In genomic region chr16:90279058-90279457, GRCm38 (mm10) we compare ENCODE assay signal across 10 mouse cellular contexts. TPM values are rescaled to one million over a fixed set of nuclear protein-coding genes. Genes with fewer than 3 reads are reported as not detected.
DNase-seq lines count a peak whose midpoint lies in the region; ATAC-seq and TF ChIP-seq lines count a peak whose summit lies in the region.
"Had no signal": no experiment of that assay in that cellular context is flagged by ENCODE, and none has a peak within 500 bp of the region (broad histone marks: within the 10 kb centered on the region; RNA-seq: fewer than 3 reads in every experiment).

No protein-coding gene starts in this region.

- H3K36me3 ChIP-seq in heart, embryonic 12.5 days: no peaks in the 10 kb centered on the region
- H3K36me3 ChIP-seq in thymus, adult 2 months (ENCODE audit: control insufficient read depth, insufficient read depth, low read length): no peaks in the 10 kb centered on the region
- H3K36me3 ChIP-seq in splenic B cell, adult 2 months (ENCODE audit: control insufficient read depth, insufficient read depth, low read length, poor library complexity, severe bottlenecking): no peaks in the 10 kb centered on the region
- H3K36me3 ChIP-seq in intestine, embryonic 16.5 days (ENCODE audit: control insufficient read depth, insufficient read depth, low read length): no peaks in the 10 kb centered on the region

- H3K27ac ChIP-seq in heart, embryonic 12.5 days (ENCODE audit: poor library complexity, severe bottlenecking): 0 out of 2 replicates have a peak overlapping the region, but pooled peaks have one; percentile 57
- no peak overlapping the region for H3K27ac ChIP-seq in thymus, adult 2 months (ENCODE audit: control insufficient read depth, insufficient read depth, low read length)
- no peak overlapping the region for H3K27ac ChIP-seq in intestine, embryonic 16.5 days (ENCODE audit: low read length)

- DNase-seq in heart, adult 9 months (ENCODE audit: low spot score in 2 of 2): no peak
- peak; percentile 29 for DNase-seq in thymus, postnatal 4 days
- no peak for DNase-seq in thymus, adult 2 months
- peak; percentile 45 for DNase-seq in splenic B cell, adult 2 months (ENCODE audit: low read depth, low spot score)
- no peak for DNase-seq in ovary, postnatal 36 days (ENCODE audit: low spot score)

- H3K4me2 ChIP-seq in heart, embryonic 12.5 days: peak overlapping the region; percentile 51
- no peak overlapping the region for H3K4me2 ChIP-seq in intestine, embryonic 16.5 days (ENCODE audit: low read depth, low read length)

- no peaks in the 10 kb centered on the region for H3K9me3 ChIP-seq in heart, embryonic 12.5 days (replicated peaks)
- no peaks in the 10 kb centered on the region for H3K9me3 ChIP-seq in intestine, embryonic 16.5 days (ENCODE audit: control insufficient read depth, low read length)

- WGBS in heart, embryonic 12.5 days: 13% methylated on average over 6 of the region's 6 CpGs
- WGBS in thymus, adult 2 months: 18% methylated on average over 6 of the region's 6 CpGs
- 44% methylated on average over 6 of the region's 6 CpGs for WGBS in intestine, embryonic 16.5 days

- H3K4me3 ChIP-seq in heart, embryonic 12.5 days: no peak overlapping the region
- no peak overlapping the region for H3K4me3 ChIP-seq in thymus, adult 2 months (ENCODE audit: control insufficient read depth, insufficient read depth, low read length)
- no peak overlapping the region for H3K4me3 ChIP-seq in intestine, embryonic 16.5 days (ENCODE audit: low read length)

- no peak for TF ChIP-seq POLR2A in thymus, adult 2 months (IDR thresholded peaks at IDR 0.05; ENCODE audit: control insufficient read depth, extremely low read depth, insufficient read depth, low read length, poor library complexity)

- no peak overlapping the region for H3K9ac ChIP-seq in heart, embryonic 12.5 days
- H3K9ac ChIP-seq in intestine, embryonic 16.5 days (ENCODE audit: low read depth, low read length): no peak overlapping the region

- no peaks in the 10 kb centered on the region for H3K27me3 ChIP-seq in heart, embryonic 12.5 days (replicated peaks)
- H3K27me3 ChIP-seq in thymus, adult 2 months (ENCODE audit: control insufficient read depth, insufficient read depth, low read length): no peaks in the 10 kb centered on the region
- no peaks in the 10 kb centered on the region for H3K27me3 ChIP-seq in splenic B cell, adult 2 months (ENCODE audit: control insufficient read depth, insufficient read depth, low read length, poor library complexity, severe bottlenecking)
- H3K27me3 ChIP-seq in intestine, embryonic 16.5 days (replicated peaks; ENCODE audit: control insufficient read depth, insufficient read depth, low read length): no peaks in the 10 kb centered on the region

- peak; percentile 53; the same call in 1 of the 2 replicates for ATAC-seq in heart, embryonic 12.5 days (ENCODE audit: insufficient number of reproducible peaks, low FRiP score)
- ATAC-seq in hematopoietic stem cell, adult 5-6 weeks (replicated peaks in 1 of 2; ENCODE audit: insufficient read depth in 1 of 2, low FRiP score in 2 of 2, low TSS enrichment in 1 of 2, low read depth in 1 of 2, poor library complexity in 2 of 2, severe bottlenecking in 2 of 2): peak; percentile 77 to 80
- no peak for ATAC-seq in intestine, embryonic 16.5 days
- ATAC-seq: intestine, postnatal 0 days; midbrain, embryonic 16.5 days had no signal

- H3K4me1 ChIP-seq in heart, embryonic 12.5 days (replicated peaks): peaks cover 45% of the 10 kb centered on the region
- peaks cover 19% of the 10 kb centered on the region for H3K4me1 ChIP-seq in thymus, adult 2 months (replicated peaks; ENCODE audit: control insufficient read depth, insufficient read depth, low read length)
- peaks cover 37% of the 10 kb centered on the region for H3K4me1 ChIP-seq in intestine, embryonic 16.5 days (ENCODE audit: control insufficient read depth, insufficient read depth, low read length)

- TF ChIP-seq CTCF in thymus, adult 2 months (IDR thresholded peaks at IDR 0.05; ENCODE audit: borderline replicate concordance, control insufficient read depth, extremely low read depth, insufficient read depth, low read length, poor library complexity): no peak

RNA-seq across cellular contexts. Expression of gene Scaf4, which starts 5.2 kb away (rescaled TPM):
- 27.3 and 29.7 TPM in 2 replicates for polyA plus RNA-seq in heart, embryonic 12.5 days (2016; fragmentation: Nextera tagmentation; extraction: Ambion mirVana)
- polyA plus RNA-seq in thymus, adult 2 months (2012; rRNA removed): 110 and 125 TPM in 2 replicates
- total RNA-seq in hematopoietic stem cell, adult 5-6 weeks (2017): 14.4 and 26.1 TPM in 2 replicates
- 15.4 and 18.1 TPM in 2 replicates for polyA plus RNA-seq in intestine, embryonic 16.5 days (2015; fragmentation: Nextera tagmentation; extraction: Ambion mirVana)

RNA-seq across cellular contexts. Expression of gene Sod1, which starts 58.5 kb away (rescaled TPM):
- 875 and 884 TPM in 2 replicates for polyA plus RNA-seq in heart, embryonic 12.5 days (2016; fragmentation: Nextera tagmentation; extraction: Ambion mirVana)
- polyA plus RNA-seq in thymus, adult 2 months (2012; rRNA removed): 277 and 305 TPM in 2 replicates
- 589 and 614 TPM in 2 replicates for total RNA-seq in hematopoietic stem cell, adult 5-6 weeks (2017)
- 1,142 and 1,262 TPM in 2 replicates for polyA plus RNA-seq in intestine, embryonic 16.5 days (2015; fragmentation: Nextera tagmentation; extraction: Ambion mirVana)

Comparison
In these comparisons a context has a peak if more than half of its experiments do, and no peak if none do; other contexts are left out.
1. DNase-seq: peak in thymus, postnatal 4 days (single experiment) and splenic B cell, adult 2 months (single experiment); none in heart, adult 9 months (0 of 2), thymus, adult 2 months (single experiment) and ovary, postnatal 36 days (single experiment).